Mouse (Mus musculus) neural tube, embryonic 11.5 days (tissue): Measurements from ENCODE around the gene Cldn13. TPM values are rescaled to one million over a fixed set of nuclear protein-coding genes. Genes with fewer than 3 reads are reported as not detected.

Experiments
- ATAC-seq: fragments of 200-750 bp; cut with Nextera tagmentation; 2 replicates; pipeline ENCODE4 v1.8.0; 2017; ENCODE audit warnings: moderate number of reproducible peaks, mild to moderate bottlenecking, moderate TSS enrichment, moderate library complexity; ENCODE audit not compliant: insufficient read depth, low FRiP score, low TSS enrichment
- DNase-seq: peaks from one replicate; pipeline ENCODE4 v3.0.0-alpha.2; 2015; ENCODE audit warnings: low spot score
- H3K27ac ChIP-seq: fragments of 300-500 bp; sonication (generic); 2 replicates; pipeline ENCODE4 v1.5.1; 2014; ENCODE audit warnings: low read depth, mild to moderate bottlenecking, low read length
- H3K27me3 ChIP-seq: fragments of 300-500 bp; sonication (generic); 2 replicates; pipeline ENCODE4 v1.6.1; 2014; ENCODE audit warnings: mild to moderate bottlenecking, low read length, mixed read lengths; ENCODE audit not compliant: control insufficient read depth, insufficient read depth
- H3K36me3 ChIP-seq: fragments of 300-500 bp; sonication (generic); 2 replicates; pipeline ENCODE4 v1.6.1; 2014; ENCODE audit warnings: mild to moderate bottlenecking, low read length, moderate library complexity, mixed read lengths; ENCODE audit not compliant: control insufficient read depth, insufficient read depth
- H3K4me1 ChIP-seq: fragments of 300-500 bp; sonication (generic); 2 replicates; pipeline ENCODE4 v1.6.1; 2014; ENCODE audit warnings: low read length, mixed read lengths; ENCODE audit not compliant: control insufficient read depth, insufficient read depth
- H3K4me2 ChIP-seq: fragments of 300-500 bp; sonication (generic); 2 replicates; pipeline ENCODE4 v1.6.1; 2014; ENCODE audit warnings: low read depth, mild to moderate bottlenecking, moderate library complexity
- H3K4me3 ChIP-seq: fragments of 300-500 bp; sonication (generic); 2 replicates; pipeline ENCODE4 v1.5.1; 2014; ENCODE audit warnings: low read depth, low read length
- H3K9ac ChIP-seq: fragments of 300-500 bp; sonication (generic); 2 replicates; pipeline ENCODE4 v1.6.1; 2014; ENCODE audit warnings: mild to moderate bottlenecking, low read length
- H3K9me3 ChIP-seq: fragments of 300-500 bp; sonication (generic); 2 replicates; pipeline ENCODE4 v1.6.1; 2016; ENCODE audit warnings: low read length; ENCODE audit not compliant: control insufficient read depth
- WGBS: fragments of 180-500 bp; shearing (Covaris S2); extraction: QIAGEN DNeasy Blood & Tissue Kit; methylation state at CpG from one replicate; pipeline ENCODE4 v1.1.7; 2014; 5-methylcytosine and 5-hydroxymethylcytosine counted together
- polyA plus RNA-seq: library from polyadenylated mRNA; unstranded; fragments of >200 nt; fragmentation: Nextera tagmentation; extraction: Ambion mirVana; gene quantifications from 2 replicates; pipeline ENCODE4 v1.2.1, GENCODE M21; 2014

Cldn13 gene
- polyA plus RNA-seq, 1 experiment from 2014 or later: 4.0 TPM

GRCm38 (mm10) chr5:134926726-134927125 lies 11.4 kb upstream of the Cldn13 start:
- no peak for ATAC-seq
- 77% methylated on average over 4 of the region's 4 CpGs for WGBS

GRCm38 (mm10) chr5:134923141-134923540 lies 7.8 kb upstream of the Cldn13 start:
- ATAC-seq (no peak), DNase-seq (no peak)
- no peak overlapping the region for H3K4me3 ChIP-seq
- no peak overlapping the region for H3K27ac ChIP-seq
- no peak overlapping the region for H3K9ac ChIP-seq
- no peaks in the 10 kb centered on the region for H3K27me3 ChIP-seq
- no peaks in the 10 kb centered on the region for H3K4me1 ChIP-seq
- WGBS: 69% methylated on average over 6 of the region's 6 CpGs
- H3K4me2 ChIP-seq: no peak overlapping the region
- no peaks in the 10 kb centered on the region for H3K36me3 ChIP-seq
- no peaks in the 10 kb centered on the region for H3K9me3 ChIP-seq

More at GRCm38 (mm10) chr5:134926726-134927125, 11.4 kb upstream of the Cldn13 start:
- H3K36me3 ChIP-seq: no peaks in the 10 kb centered on the region
- H3K4me1 ChIP-seq: no peaks in the 10 kb centered on the region
- H3K9ac ChIP-seq: no peak overlapping the region
- H3K27ac ChIP-seq: no peak overlapping the region
- no peak overlapping the region for H3K4me2 ChIP-seq
- no peaks in the 10 kb centered on the region for H3K9me3 ChIP-seq
- no peak overlapping the region for H3K4me3 ChIP-seq
- H3K27me3 ChIP-seq: no peaks in the 10 kb centered on the region
- DNase-seq: no peak

GRCm38 (mm10) chr5:134921106-134921505 lies 5.8 kb upstream of the Cldn13 start:
- Histone ChIP-seq H3K4me3 (no peak overlapping the region), H3K9me3 (no peaks in the 10 kb centered on the region), H3K9ac (no peak overlapping the region), H3K4me1 (no peaks in the 10 kb centered on the region), H3K27me3 (no peaks in the 10 kb centered on the region), H3K4me2 (no peak overlapping the region), H3K27ac (no peak overlapping the region), H3K36me3 (no peaks in the 10 kb centered on the region)
- WGBS: 94% methylated on average over 8 of the region's 8 CpGs
- no peak for DNase-seq
- ATAC-seq: no peak

- DNase-seq (no peak), ATAC-seq (no peak)
- no peak overlapping the region for H3K4me2 ChIP-seq
- H3K27me3 ChIP-seq: no peaks in the 10 kb centered on the region
- no peaks in the 10 kb centered on the region for H3K9me3 ChIP-seq
- H3K36me3 ChIP-seq: no peaks in the 10 kb centered on the region
- H3K27ac ChIP-seq: no peak overlapping the region
- H3K4me1 ChIP-seq: no peaks in the 10 kb centered on the region
- no peak overlapping the region for H3K4me3 ChIP-seq
- H3K9ac ChIP-seq: no peak overlapping the region
- WGBS: 75% methylated on average over 6 of the region's 6 CpGs
Observed at GRCm38 (mm10) chr5:134920106-134920687, 4.9 kb upstream of the Cldn13 start.

GRCm38 (mm10) chr5:134919097-134919496 lies 3.8 kb upstream of the Cldn13 start:
- no peak for ATAC-seq
- Histone ChIP-seq H3K36me3 (no peaks in the 10 kb centered on the region), H3K27ac (no peak overlapping the region), H3K9ac (no peak overlapping the region), H3K4me3 (no peak overlapping the region), H3K4me1 (no peaks in the 10 kb centered on the region), H3K27me3 (no peaks in the 10 kb centered on the region), H3K9me3 (no peaks in the 10 kb centered on the region), H3K4me2 (no peak overlapping the region)
- no peak for DNase-seq
- WGBS: 91% methylated on average over 3 of the region's 3 CpGs

GRCm38 (mm10) chr5:134918071-134918832 lies 2.9 kb upstream of the Cldn13 start:
- no peaks in the 10 kb centered on the region for H3K9me3 ChIP-seq
- no peak for ATAC-seq
- H3K4me1 ChIP-seq: no peaks in the 10 kb centered on the region
- WGBS: 55% methylated on average over 16 of the region's 16 CpGs
- H3K27ac ChIP-seq: no peak overlapping the region
- no peak for DNase-seq
- H3K36me3 ChIP-seq: no peaks in the 10 kb centered on the region
- no peak overlapping the region for H3K4me2 ChIP-seq
- no peaks in the 10 kb centered on the region for H3K27me3 ChIP-seq
- no peak overlapping the region for H3K9ac ChIP-seq
- H3K4me3 ChIP-seq: no peak overlapping the region

- ATAC-seq (no peak), DNase-seq (no peak)
- Histone ChIP-seq H3K4me3 (no peak overlapping the region), H3K36me3 (no peaks in the 10 kb centered on the region), H3K27me3 (no peaks in the 10 kb centered on the region), H3K9ac (no peak overlapping the region), H3K9me3 (no peaks in the 10 kb centered on the region), H3K4me2 (no peak overlapping the region), H3K27ac (no peak overlapping the region), H3K4me1 (no peaks in the 10 kb centered on the region)
- 82% methylated on average over 8 of the region's 8 CpGs for WGBS
Observed at GRCm38 (mm10) chr5:134914510-134914909, 816 bp downstream of the Cldn13 start.

- WGBS: 84% methylated on average over 4 of the region's 4 CpGs
- Histone ChIP-seq H3K27me3 (no peaks in the 10 kb centered on the region), H3K36me3 (no peaks in the 10 kb centered on the region), H3K4me2 (no peak overlapping the region), H3K4me1 (no peaks in the 10 kb centered on the region), H3K4me3 (no peak overlapping the region), H3K27ac (no peak overlapping the region), H3K9ac (no peak overlapping the region), H3K9me3 (no peaks in the 10 kb centered on the region)
- ATAC-seq (no peak), DNase-seq (no peak)
Observed at GRCm38 (mm10) chr5:134913753-134914152, 1.6 kb downstream of the Cldn13 start.

- no peak overlapping the region for H3K9ac ChIP-seq
- no peak overlapping the region for H3K4me2 ChIP-seq
- H3K36me3 ChIP-seq: no peaks in the 10 kb centered on the region
- H3K27ac ChIP-seq: no peak overlapping the region
- no peak for DNase-seq
- 82% methylated on average over 3 of the region's 3 CpGs for WGBS
- H3K4me3 ChIP-seq: no peak overlapping the region
- no peaks in the 10 kb centered on the region for H3K9me3 ChIP-seq
- ATAC-seq: no peak
- H3K4me1 ChIP-seq: no peaks in the 10 kb centered on the region
- H3K27me3 ChIP-seq: no peaks in the 10 kb centered on the region
Observed at GRCm38 (mm10) chr5:134913352-134913751, 2.0 kb downstream of the Cldn13 start.
